Mouse (Mus musculus) left cerebral cortex, postnatal 36 days (tissue): Measurements from ENCODE around the gene Dnajc6. TPM values are rescaled to one million over a fixed set of nuclear protein-coding genes. Genes with fewer than 3 reads are reported as not detected.
A peak's percentile ranks its signal among the peaks of the same experiment; 100 is the strongest.

Experiments
- DNase-seq, 2 experiments: peaks; one replicate each; pipeline ENCODE4 v3.0.0; 2021 to 2022; ENCODE audit warnings: low spot score in 2 of 2, mixed read lengths in 1 of 2
- intact Hi-C: fragments of 180-260 bp; cut with DNase I; formaldehyde crosslinking; loops from one replicate; pipeline ENCODE4 v1.15.1; 2025
- total RNA-seq, 2 experiments: library from RNA; stranded (reverse); gene quantifications; 2 replicates each; pipeline ENCODE4 v1.2.3; 2021

The Dnajc6 gene
- 100 to 1,000 TPM; 304 to 330 TPM for total RNA-seq

GRCm38 (mm10) chr4:101496534-101497237 lies at the start of gene Dnajc6:
TSS of gene Dnajc6 (plus strand) at chr4:101496648.
- intact Hi-C loops: no loop called here
- peak in 1 of 2 experiments; percentile 55 for DNase-seq

- intact Hi-C loops: no loop called here
- DNase-seq: no peak
Measured at GRCm38 (mm10) chr4:101448701-101449100, 47.7 kb upstream of the Dnajc6 start.

GRCm38 (mm10) chr4:101449344-101449743 lies 47.1 kb upstream of the Dnajc6 start:
- intact Hi-C loops: no loop called here
- no peak for DNase-seq

- intact Hi-C loops: loop anchor here (5.0 kb wide), 1 partner anchor 33 kb away; the partner anchor contains the start of gene Ak4
- peak; percentile 83 to 87 for DNase-seq
Measured at GRCm38 (mm10) chr4:101450150-101450780, 46.2 kb upstream of the Dnajc6 start.

GRCm38 (mm10) chr4:101451089-101451488 lies 45.4 kb upstream of the Dnajc6 start:
- intact Hi-C loops: loop anchor here (1.0 to 5.0 kb wide), 2 partner anchors 34 to 95 kb away; partner anchors contain the start of gene Ak4
- DNase-seq: no peak

GRCm38 (mm10) chr4:101452829-101453228 lies 43.6 kb upstream of the Dnajc6 start:
- no peak for DNase-seq
- intact Hi-C loops: loop anchor here (5.0 kb wide), 1 partner anchor 36 kb away; the partner anchor contains the start of gene Ak4

GRCm38 (mm10) chr4:101457176-101457575 lies 39.3 kb upstream of the Dnajc6 start:
- DNase-seq: no peak
- intact Hi-C loops: no loop called here

- intact Hi-C loops: loop anchor here (2.0 kb wide), 1 partner anchor 68 kb away; no protein-coding TSS in a partner anchor
- peak; percentile 30 to 46 for DNase-seq
Measured at GRCm38 (mm10) chr4:101458341-101458740, 38.1 kb upstream of the Dnajc6 start.

GRCm38 (mm10) chr4:101459358-101459757 lies 37.1 kb upstream of the Dnajc6 start:
- no peak for DNase-seq
- intact Hi-C loops: loop anchor here (2.0 kb wide), 1 partner anchor 69 kb away; no protein-coding TSS in a partner anchor

GRCm38 (mm10) chr4:101460114-101460513 lies 36.3 kb upstream of the Dnajc6 start:
- no peak for DNase-seq
- intact Hi-C loops: no loop called here

GRCm38 (mm10) chr4:101462065-101462464 lies 34.4 kb upstream of the Dnajc6 start:
- intact Hi-C loops: no loop called here
- DNase-seq: no peak

- intact Hi-C loops: no loop called here
- no peak for DNase-seq
Measured at GRCm38 (mm10) chr4:101466264-101466663, 30.2 kb upstream of the Dnajc6 start.

- no peak for DNase-seq
- intact Hi-C loops: no loop called here
Measured at GRCm38 (mm10) chr4:101469242-101469641, 27.2 kb upstream of the Dnajc6 start.

GRCm38 (mm10) chr4:101470543-101470942 lies 25.9 kb upstream of the Dnajc6 start:
- intact Hi-C loops: loop anchor here (5.0 kb wide), 1 partner anchor 527 kb away; no protein-coding TSS in a partner anchor
- no peak for DNase-seq

GRCm38 (mm10) chr4:101472767-101473166 lies 23.7 kb upstream of the Dnajc6 start:
- DNase-seq: no peak
- intact Hi-C loops: loop anchor here (5.0 kb wide), 1 partner anchor 525 kb away; no protein-coding TSS in a partner anchor

- DNase-seq: no peak
- intact Hi-C loops: no loop called here
Measured at GRCm38 (mm10) chr4:101490320-101490917, 6.0 kb upstream of the Dnajc6 start.

- no peak for DNase-seq
- intact Hi-C loops: no loop called here
Measured at GRCm38 (mm10) chr4:101491704-101492103, 4.7 kb upstream of the Dnajc6 start.

- no peak for DNase-seq
- intact Hi-C loops: no loop called here
Measured at GRCm38 (mm10) chr4:101493611-101494197, 2.7 kb upstream of the Dnajc6 start.

- no peak for DNase-seq
- intact Hi-C loops: no loop called here
Measured at GRCm38 (mm10) chr4:101496188-101496533, 287 bp upstream of the Dnajc6 start.

- DNase-seq: peak in 1 of 2 experiments; percentile 19
Measured at GRCm38 (mm10) chr4:101497336-101497735, 888 bp downstream of the Dnajc6 start.

More at GRCm38 (mm10) chr4:101497336-101497735, 888 bp downstream of the Dnajc6 start:
- intact Hi-C loops: no loop called here
